Comparison of ENCODE assay signal across 23 mouse cellular contexts in genomic region chr12:104004689-104005088, GRCm38 (mm10). TPM values are rescaled to one million over a fixed set of nuclear protein-coding genes. Genes with fewer than 3 reads are reported as not detected.
"Had no signal": no experiment of that assay in that cellular context is flagged by ENCODE, and none has a peak within 500 bp of the region (broad histone marks: within the 10 kb centered on the region; RNA-seq: fewer than 3 reads in every experiment).

No protein-coding gene starts in this region.

- H3K9ac ChIP-seq: liver, embryonic 14.5 days; midbrain, embryonic 13.5 days; neural tube, embryonic 12.5 days; stomach, embryonic 15.5 days had no signal

- H3K4me1 ChIP-seq: limb, embryonic 10.5 days; midbrain, embryonic 13.5 days; neural tube, embryonic 12.5 days; stomach, embryonic 15.5 days had no signal

- H3K27ac ChIP-seq: left cerebral cortex, adult 2 months; limb, embryonic 10.5 days; liver, embryonic 14.5 days; midbrain, embryonic 13.5 days; neural tube, embryonic 12.5 days; stomach, embryonic 15.5 days had no signal

- ATAC-seq: lung, postnatal 0 days; midbrain, embryonic 13.5 days had no signal

- H3K36me3 ChIP-seq: limb, embryonic 10.5 days; midbrain, embryonic 13.5 days; neural tube, embryonic 12.5 days; stomach, embryonic 15.5 days had no signal

- H3K4me3 ChIP-seq: left cerebral cortex, adult 2 months; limb, embryonic 10.5 days; midbrain, embryonic 13.5 days; neural tube, embryonic 12.5 days; stomach, embryonic 15.5 days had no signal

- H3K9me3 ChIP-seq: limb, embryonic 10.5 days; midbrain, embryonic 13.5 days; neural tube, embryonic 12.5 days; stomach, embryonic 15.5 days had no signal

- H3K4me2 ChIP-seq: midbrain, embryonic 13.5 days; neural tube, embryonic 12.5 days; stomach, embryonic 15.5 days had no signal

- H3K27me3 ChIP-seq: midbrain, embryonic 13.5 days; neural tube, embryonic 12.5 days; stomach, embryonic 15.5 days had no signal

- DNase-seq: kidney, adult 11 months; kidney, postnatal 10 days; kidney, postnatal 4 days; lung, adult 2 months; lung, postnatal 36 days; retina, postnatal 1 day; thymus, adult 18-20 months; thymus, postnatal 14 days had no signal

RNA-seq across cellular contexts. Expression of gene Serpina9, which starts 8.9 kb away (rescaled TPM):
- total RNA-seq: megakaryocyte progenitor cell, adult 5-6 weeks; monocyte, adult 5-6 weeks had no signal
- polyA plus RNA-seq: kidney, embryonic 14.5 days; limb, embryonic 10.5 days; liver, embryonic 14.5 days; midbrain, embryonic 13.5 days; neural tube, embryonic 12.5 days; spleen, adult 2 months; stomach, embryonic 15.5 days had no signal

RNA-seq across cellular contexts. Expression of gene Serpina11, which starts 14.9 kb away (rescaled TPM):
- total RNA-seq: layer of hippocampus, adult 8-10 months; layer of hippocampus, postnatal 25 days; left cerebral cortex, adult 2 months; left cerebral cortex, postnatal 14 days; megakaryocyte progenitor cell, adult 5-6 weeks had no signal
- polyA plus RNA-seq: kidney, embryonic 14.5 days; limb, embryonic 10.5 days; limb, embryonic 14.5 days; lung, adult 2 months; lung, postnatal 0 days; midbrain, embryonic 13.5 days; neural tube, embryonic 12.5 days had no signal

RNA-seq across cellular contexts. Expression of gene Serpina12, which starts 39.6 kb away (rescaled TPM):
- total RNA-seq: layer of hippocampus, adult 8-10 months; layer of hippocampus, postnatal 25 days; left cerebral cortex, adult 2 months; left cerebral cortex, postnatal 14 days; megakaryocyte progenitor cell, adult 5-6 weeks; monocyte, adult 5-6 weeks had no signal
- polyA plus RNA-seq: kidney, embryonic 14.5 days; limb, embryonic 10.5 days; limb, embryonic 14.5 days; lung, postnatal 0 days; midbrain, embryonic 13.5 days; neural tube, embryonic 12.5 days; stomach, embryonic 15.5 days had no signal

RNA-seq across cellular contexts. Expression of gene Serpina1e, which starts 45.9 kb away (rescaled TPM):
- total RNA-seq: layer of hippocampus, postnatal 25 days; left cerebral cortex, adult 2 months; left cerebral cortex, postnatal 14 days; megakaryocyte progenitor cell, adult 5-6 weeks; monocyte, adult 5-6 weeks had no signal
- polyA plus RNA-seq: limb, embryonic 10.5 days; neural tube, embryonic 12.5 days had no signal
